Mouse (Mus musculus): ENCODE measurements around the gene Ifitm10.
"Not testable (repeated sequence)": the region's sequence is repeated elsewhere in the genome, so short reads cannot be mapped to it uniquely, and the experiment has no call there.

Ifitm10 gene

DNA sequence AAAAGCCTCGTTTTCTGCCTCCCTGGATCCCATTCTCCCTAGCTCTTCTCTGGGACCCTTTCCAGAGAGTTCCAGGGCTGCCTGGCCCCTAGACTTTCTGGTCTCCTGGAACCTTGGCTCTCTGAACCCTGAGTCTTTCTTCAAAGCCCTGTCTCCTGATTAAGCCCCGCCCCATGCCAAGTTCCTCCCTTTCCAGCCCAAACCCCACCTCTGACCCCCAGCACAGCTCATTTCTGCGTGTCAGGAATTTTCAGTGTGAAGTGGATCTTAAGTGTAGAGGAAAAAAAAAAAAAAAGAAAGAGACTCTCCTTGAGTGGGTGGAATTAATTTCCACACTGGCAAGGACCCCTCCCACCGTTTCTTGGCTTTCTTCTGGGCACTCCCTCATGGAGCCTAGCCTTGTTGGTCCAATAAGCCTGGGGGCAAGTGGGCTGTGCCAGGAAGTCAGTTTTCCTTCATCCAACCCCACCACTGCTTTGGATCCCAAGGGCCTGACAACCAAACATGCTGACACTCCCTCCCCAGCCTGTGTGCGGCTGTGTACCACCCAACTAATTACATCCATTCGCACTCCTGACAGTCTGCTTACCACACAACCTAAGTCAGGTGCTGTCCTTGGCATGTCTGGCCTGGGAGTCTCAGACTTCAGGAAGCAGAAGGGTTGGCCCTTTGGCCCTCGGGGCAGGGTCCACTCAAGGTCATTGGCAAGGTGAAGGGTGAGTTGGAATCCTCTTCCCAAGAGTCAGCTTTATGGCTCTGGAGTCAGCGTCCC, at the start of gene Ifitm10:
Gene Ifitm10, minus strand, starts transcription at position 113 of the 772 bp plus-strand sequence.
- DNase-seq (ENCODE audit: low read depth): no peak

GRCm38 (mm10) chr7:142421826-142422225, 48.3 kb upstream of the Ifitm10 start:
- no peak for DNase-seq (ENCODE audit: low read depth)

- DNase-seq (ENCODE audit: low read depth): no peak
Measured at GRCm38 (mm10) chr7:142419887-142420286, 46.3 kb upstream of the Ifitm10 start.

GRCm38 (mm10) chr7:142418679-142419078, 45.1 kb upstream of the Ifitm10 start:
- DNase-seq (ENCODE audit: low read depth): no peak

DNA sequence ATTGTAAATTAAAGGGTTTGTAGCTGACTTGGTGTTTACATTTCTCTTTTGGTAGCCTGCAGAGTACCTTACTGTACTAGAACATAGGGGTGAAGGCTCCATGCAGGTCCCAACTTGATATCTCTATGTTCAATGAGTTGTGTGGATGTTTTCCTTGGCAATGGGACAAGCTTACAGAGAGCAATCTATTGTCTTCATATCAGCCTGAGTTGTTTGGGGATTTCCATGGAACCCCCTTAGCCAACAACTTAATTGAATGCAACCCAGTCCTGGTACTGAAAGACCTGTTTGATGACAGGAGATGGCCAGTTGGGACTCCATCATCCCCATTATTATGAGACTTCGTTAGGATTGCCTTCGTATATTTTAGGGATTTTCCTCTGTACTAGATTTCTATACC, 44.5 kb upstream of the Ifitm10 start:
- DNase-seq (ENCODE audit: low read depth): no peak

- no peak for DNase-seq (ENCODE audit: low read depth)
Measured at GRCm38 (mm10) chr7:142416225-142416624, 42.7 kb upstream of the Ifitm10 start.

GRCm38 (mm10) chr7:142415314-142415713, 41.8 kb upstream of the Ifitm10 start:
- no peak for DNase-seq (ENCODE audit: low read depth)

GRCm38 (mm10) chr7:142413285-142413684, 39.7 kb upstream of the Ifitm10 start:
- DNase-seq (ENCODE audit: low read depth): no peak

- DNase-seq (ENCODE audit: low read depth): no peak
Measured at GRCm38 (mm10) chr7:142409603-142410002, 36.0 kb upstream of the Ifitm10 start.

- DNase-seq (ENCODE audit: low read depth): no peak
Measured at GRCm38 (mm10) chr7:142408686-142409085, 35.1 kb upstream of the Ifitm10 start.

- no peak for DNase-seq (ENCODE audit: low read depth)
Measured at GRCm38 (mm10) chr7:142407935-142408334, 34.4 kb upstream of the Ifitm10 start.

GRCm38 (mm10) chr7:142405134-142405533, 31.6 kb upstream of the Ifitm10 start:
- DNase-seq (ENCODE audit: low read depth): not testable (repeated sequence)

DNA sequence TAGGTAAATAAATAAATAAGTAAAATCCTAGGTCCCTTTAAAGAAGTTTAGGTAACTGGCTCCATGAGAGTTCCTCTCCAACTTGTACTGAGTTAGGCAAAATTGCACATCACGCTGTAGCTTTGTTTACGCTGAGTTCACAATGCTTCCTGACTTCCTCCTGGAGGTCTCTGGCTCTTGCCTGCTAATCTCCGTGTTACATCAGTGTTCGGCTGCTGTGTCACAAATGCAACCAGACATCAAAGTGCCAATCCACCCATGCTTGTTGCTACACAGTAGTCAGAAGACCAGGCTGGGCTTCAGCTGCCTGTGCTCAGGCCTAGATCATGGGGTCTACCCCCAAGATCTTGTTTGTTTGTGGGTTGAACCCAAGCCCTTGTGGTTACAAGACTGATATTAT, 30.0 kb upstream of the Ifitm10 start:
- DNase-seq (ENCODE audit: low read depth): no peak

- no peak for DNase-seq (ENCODE audit: low read depth)
Measured at GRCm38 (mm10) chr7:142400750-142401142, 27.2 kb upstream of the Ifitm10 start.

DNA sequence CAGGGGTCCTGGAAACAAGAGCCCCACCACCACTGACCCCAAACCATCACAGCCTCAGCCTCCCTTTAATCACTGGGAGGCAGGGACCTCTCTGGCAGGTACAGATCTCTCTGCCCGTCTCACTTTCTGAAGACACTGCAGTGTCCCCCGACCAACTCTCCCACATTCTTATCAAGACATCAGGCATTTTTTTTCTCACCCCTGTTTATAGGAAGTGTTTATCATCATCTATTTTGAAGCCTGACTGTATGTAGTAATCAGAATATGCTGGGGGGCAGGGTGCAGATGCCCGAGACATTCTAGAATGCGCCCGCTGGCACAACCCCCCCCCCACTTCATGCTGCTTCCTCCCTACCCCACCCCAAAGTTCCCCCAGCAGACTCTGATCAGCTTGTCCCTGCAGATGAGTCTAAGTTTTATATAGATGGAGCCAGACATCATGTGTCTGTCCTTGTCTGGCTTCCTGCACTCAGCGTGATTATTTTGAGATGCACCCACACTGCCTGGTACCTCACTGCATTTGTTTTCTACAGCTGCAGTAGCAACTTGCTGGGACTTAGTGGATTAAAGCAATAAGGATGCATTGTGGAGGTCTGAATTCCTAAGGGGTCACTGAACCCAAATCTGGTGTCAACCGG, 26.7 kb upstream of the Ifitm10 start:
- no peak for DNase-seq (ENCODE audit: low read depth)

DNA sequence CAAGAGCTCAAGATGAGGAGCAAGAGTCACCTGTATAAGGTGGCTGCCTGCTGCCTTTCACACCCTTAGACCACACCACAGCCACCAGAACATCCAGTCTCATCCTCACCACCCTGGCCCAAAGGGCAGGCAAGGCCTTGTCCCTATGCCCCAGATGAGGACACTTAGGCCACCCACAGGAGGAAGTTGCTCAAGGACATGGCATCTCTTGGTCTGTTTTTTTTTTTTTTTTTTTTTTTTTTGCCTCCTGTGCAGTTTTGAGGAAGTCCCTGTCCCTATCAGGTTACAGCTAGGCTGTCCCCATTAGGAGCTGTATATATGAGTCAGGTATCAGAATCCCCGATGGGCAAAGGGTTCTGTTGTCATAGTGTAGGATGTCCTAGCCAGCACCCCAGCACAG, 25.7 kb upstream of the Ifitm10 start:
- no peak for DNase-seq (ENCODE audit: low read depth)

GRCm38 (mm10) chr7:142398052-142398451, 24.5 kb upstream of the Ifitm10 start:
- DNase-seq (ENCODE audit: low read depth): no peak

DNA sequence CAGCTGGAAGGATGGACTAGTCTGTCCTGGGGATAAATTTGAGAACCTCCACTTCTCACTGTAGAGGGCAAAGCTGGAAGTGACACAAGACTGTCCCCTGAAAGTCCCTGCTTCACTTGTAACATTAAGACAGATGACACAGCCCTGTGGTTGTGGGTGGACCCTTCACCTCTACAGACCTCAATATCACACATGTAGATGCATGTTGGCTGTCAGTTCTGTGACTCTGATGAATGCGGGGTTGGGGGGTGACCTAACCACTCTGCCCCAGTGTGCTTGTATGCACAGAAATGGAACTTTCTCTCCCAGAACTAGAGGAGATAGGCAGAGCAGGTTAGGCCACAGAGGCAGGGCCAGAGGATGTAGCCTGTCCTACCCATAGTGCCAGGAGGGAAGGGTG, 23.1 kb upstream of the Ifitm10 start:
- no peak for DNase-seq (ENCODE audit: low read depth)

DNA sequence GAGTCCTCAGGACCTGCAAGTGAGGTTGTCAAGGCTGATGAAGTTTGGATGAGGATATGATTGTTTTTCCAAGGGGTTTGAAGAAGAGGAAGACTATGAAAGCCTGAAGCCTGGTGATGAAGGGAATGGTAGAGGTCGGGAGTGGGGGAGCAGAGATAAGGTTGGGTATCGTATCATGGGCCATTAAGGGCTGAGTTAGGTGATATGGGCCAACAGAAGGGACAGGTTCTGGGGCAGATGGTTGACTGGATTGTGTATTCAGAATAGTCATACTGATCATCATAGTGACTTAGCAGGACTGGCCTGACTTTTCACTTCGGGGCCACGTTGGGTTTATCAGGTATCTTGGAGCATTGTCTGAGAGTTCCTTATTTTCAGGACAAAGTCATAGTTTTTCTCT, 21.9 kb upstream of the Ifitm10 start:
- DNase-seq (ENCODE audit: low read depth): no peak

DNA sequence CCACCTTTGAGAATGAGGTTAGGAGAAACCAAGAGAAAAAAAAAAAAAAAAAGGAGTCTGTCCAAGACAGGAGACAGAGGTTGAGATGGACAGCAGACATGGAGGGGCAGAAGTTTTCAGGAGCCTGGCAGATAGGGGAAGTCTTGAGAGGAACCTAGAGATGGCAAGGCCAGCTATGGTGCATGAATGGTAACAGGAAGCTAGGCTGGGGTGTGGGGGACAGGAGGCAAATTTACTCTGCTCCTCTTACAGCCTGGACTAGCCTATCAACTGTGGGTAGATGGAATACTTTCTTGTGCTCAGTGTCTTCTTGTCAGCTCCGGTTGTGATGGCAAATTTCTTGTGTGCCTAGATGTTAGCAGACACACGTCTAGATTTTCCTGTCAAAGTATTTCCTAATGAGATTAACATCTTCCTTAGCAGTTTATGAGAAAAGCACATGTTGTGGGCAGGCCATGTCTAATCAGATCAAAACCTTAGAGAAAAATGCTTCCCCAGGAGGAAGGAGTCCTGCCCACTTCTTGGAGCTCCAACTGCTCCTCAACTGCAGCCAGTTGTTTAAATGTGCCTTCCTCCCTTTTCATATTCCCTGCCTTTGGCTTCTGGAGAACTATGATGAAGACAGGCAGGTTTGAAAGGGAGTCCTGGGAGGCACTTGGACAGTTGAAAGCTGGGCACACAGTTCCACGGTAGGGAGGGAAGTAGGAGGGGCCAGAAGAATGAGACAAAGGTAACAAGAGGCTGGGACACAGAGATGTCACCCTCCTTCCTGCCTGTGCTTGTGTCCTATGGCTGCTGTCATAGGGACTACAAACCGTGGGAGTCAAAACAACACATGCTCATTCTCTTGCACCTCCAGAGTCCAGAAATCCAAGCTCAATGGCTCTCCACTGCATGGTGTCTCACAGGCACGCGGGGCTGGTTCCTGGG, 21.0 kb upstream of the Ifitm10 start:
- no peak for DNase-seq (ENCODE audit: low read depth)

DNA sequence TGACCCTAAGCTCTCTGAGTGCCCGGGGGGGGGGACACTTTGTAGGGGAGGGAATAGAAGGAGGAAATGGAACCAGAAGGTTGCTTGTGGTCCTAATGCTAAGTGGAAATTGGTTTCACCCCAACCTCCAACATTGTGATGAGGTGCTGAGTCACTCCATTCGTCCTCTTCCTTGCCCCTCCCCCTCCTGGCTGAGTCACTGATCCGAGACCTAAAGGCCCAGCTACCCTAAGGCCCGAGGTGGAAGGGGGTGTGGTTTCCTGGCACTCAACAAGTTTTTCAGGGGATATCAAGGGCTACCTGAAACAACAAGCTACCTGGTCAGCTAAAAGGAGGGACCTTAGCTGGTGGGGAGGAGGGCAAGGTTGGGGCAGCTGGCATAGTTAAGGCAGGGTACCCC, 19.6 kb upstream of the Ifitm10 start:
- DNase-seq (ENCODE audit: low read depth): peak; percentile 80

- no peak for DNase-seq (ENCODE audit: low read depth)
Measured at GRCm38 (mm10) chr7:142391609-142392008, 18.1 kb upstream of the Ifitm10 start.

- DNase-seq (ENCODE audit: low read depth): no peak
Measured at GRCm38 (mm10) chr7:142391108-142391507, 17.6 kb upstream of the Ifitm10 start.
